Mouse (Mus musculus) MEL-GATA-1-ER (cell line): ENCODE data around the gene Lrtm1.

Source experiments
- DNase-seq: peaks from one replicate; pipeline ENCODE4 v3.0.0-alpha.2; 2012; ENCODE audit warnings: low read depth; ENCODE audit errors: extremely low read depth

Gene Lrtm1

GRCm38 (mm10) chr14:29031858-29032395 lies 13.9 kb downstream of the Lrtm1 start:
- no peak for DNase-seq

DNA sequence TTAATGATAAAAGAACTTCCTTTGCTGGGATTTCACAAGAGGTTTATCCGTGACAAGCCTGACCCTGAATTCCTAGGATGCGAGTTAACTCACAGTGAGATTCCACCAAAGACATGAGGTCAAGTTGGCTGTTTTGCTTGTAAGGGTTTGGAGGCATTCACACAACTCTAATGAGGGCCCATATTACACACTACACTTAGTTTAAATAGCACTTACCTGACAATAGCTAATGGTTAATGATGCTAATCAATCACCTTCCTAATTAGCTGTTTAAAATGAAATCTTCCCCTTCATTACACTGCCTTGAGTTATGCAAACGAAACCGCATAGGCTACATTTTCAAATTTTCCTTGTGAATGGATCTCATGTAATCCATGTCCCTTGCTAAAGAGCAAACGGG lies 20.2 kb downstream of the Lrtm1 start:
- no peak for DNase-seq

DNA sequence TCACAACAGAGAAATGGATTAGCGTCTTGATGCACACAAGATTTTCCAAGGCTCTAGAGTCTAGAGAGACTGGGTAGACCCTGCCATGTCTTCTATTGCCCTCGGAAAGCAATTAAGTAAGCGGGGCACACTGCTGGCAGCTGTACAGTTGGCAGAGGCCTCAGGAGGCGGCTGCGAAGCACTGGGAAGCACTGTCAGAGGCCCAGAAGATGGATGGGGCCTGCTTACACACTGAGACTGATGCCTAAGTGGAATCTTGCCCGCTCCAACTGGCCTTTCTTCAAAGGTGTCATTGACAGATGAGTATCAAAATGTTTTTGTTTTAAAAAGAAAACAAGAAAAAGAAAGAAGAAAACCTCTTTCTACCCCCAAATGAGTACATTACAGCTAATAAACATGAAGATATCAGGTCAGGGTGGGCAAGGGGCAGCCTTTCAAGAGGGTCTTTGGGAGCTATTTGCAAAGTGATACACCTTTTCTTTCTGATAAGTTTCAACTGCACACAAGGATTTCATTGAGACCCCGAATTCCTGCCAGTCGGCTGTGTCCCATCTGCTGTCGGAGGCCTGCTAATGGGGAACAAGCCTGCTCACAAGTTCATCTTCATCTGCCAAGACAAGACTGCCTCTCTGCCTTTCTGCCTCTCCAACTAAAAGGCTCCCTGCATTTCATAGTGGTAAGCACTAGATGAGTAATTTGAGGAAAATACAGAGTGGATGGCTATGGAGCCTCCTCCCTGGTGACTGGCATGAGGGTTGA lies 22.8 kb downstream of the Lrtm1 start:
- no peak for DNase-seq

DNA sequence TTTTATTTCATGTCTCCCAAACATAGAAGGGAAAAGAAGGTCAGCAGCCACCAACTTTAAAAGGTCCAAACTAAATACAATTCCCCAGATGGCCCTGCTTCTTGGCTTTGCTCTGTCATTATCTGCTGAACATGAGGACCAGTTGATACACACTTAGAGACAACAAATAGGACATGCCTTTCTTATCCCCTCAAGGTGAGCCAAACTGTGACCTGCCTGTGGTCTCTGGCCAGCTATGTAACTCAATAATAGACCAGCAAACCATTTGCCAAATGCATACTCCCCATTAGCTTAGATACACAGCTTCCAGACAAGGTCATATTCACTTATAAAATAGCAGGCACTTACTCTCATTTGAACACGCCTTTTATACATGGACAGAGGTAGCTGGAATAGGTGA lies 23.5 kb downstream of the Lrtm1 start:
- no peak for DNase-seq

DNA sequence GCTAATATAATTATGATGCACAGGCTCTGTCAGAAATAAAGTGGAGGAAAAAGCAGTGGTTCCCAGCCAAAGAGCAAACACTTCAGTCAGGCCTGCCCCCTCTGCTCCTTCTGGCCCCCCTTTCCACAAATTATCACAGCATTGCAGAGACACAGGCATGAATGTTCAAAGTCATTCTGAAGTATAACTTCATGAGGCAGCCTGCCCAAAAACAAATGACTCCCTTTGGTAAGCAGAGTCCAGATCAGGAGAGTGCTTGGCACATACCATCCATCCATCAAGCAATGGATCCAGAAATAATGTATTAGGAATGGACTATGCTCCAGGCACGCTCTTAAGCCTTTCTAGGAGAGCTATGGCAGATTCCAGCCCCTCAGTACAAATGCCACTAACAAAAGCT lies 24.3 kb downstream of the Lrtm1 start:
- no peak for DNase-seq

DNA sequence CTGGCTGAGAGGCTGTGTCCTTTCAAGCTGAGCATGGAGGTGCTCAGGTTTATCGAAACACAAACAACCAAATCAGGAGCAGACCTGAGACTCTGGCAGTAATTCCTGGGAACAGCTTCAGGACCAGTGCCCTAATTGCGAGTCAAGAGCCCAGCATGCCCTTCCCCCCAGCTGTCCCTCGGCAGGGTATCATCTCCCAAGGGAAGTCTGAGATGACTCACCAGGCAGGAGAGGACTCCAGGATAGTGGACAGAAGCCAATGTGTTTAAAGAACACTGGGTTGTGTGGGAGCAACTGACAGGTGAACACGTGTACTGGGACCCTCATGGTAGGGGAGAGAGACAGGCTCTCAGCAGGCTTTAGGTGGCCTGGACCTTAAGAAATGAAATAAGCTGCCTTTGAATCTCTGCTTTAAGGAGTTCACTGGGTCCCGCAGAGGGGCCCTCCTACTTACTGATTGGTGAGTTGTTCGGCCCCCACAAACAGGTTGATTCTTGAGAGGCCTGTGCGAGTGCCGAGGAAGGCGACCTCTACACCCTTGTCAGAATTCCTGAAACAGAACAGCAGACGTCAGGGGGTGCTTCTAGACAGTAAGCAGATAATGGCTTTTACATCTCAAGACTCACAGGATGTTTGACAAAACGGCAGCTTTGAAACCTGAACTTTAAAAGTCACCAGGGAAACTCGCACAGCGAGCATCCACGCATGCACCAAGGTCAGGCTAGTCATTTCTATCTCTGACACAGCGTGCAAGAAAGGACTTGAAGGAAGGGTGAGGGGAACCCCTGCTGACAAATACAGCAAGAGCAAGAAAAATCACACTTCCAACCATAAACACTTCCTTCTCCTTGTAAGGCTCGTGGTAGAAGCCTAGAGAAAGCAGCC lies 34.2 kb downstream of the Lrtm1 start:
- no peak for DNase-seq

DNA sequence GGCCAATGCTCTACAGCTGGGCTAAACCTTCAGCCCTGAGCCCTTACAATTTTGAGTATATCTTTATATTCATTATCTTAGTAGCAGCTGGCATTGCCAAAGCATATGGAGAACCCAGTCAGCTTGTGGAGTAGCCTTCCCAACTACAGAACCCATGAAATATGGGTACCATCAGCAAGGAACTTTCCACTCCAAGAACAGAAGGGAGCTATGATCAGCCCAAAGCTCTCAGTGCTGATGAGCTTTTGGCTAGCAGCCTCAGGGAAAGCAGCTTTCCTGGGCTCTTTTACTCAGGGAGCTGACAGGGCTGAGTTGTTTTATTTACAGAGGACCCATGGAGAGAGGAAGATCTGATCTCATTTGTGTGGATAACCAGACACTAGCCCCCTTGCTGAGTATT lies 42.7 kb downstream of the Lrtm1 start:
- DNase-seq = no peak

- DNase-seq = no peak
These were observed 43.5 kb downstream of the Lrtm1 start for GRCm38 (mm10) chr14:29061491-29061890.

DNA sequence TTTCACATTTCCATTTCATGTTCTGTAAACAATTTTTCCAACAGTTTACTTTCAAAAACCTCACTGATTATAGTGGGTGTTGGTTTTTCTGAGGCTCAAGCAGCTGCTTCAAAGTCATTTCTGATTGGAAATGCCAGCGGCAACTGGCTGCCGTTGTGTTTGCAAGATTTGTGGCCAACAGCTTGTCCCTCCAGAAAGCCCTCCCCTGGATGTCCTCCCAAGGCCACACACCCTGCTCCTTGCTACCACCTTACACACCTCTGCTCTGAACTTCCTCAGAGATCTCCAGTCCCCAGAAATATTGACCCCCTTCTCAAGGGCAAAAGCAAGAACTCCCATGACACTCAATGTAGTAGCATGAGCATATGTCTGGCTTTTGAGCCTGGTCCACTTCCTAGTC lies 44.7 kb downstream of the Lrtm1 start:
- no peak for DNase-seq

- no peak for DNase-seq
These were observed 55.7 kb downstream of the Lrtm1 start for GRCm38 (mm10) chr14:29073747-29074146.

GRCm38 (mm10) chr14:29077418-29077817 lies 59.4 kb downstream of the Lrtm1 start:
- DNase-seq = no peak

GRCm38 (mm10) chr14:29080228-29080627 lies 62.2 kb downstream of the Lrtm1 start:
- no peak for DNase-seq

DNA sequence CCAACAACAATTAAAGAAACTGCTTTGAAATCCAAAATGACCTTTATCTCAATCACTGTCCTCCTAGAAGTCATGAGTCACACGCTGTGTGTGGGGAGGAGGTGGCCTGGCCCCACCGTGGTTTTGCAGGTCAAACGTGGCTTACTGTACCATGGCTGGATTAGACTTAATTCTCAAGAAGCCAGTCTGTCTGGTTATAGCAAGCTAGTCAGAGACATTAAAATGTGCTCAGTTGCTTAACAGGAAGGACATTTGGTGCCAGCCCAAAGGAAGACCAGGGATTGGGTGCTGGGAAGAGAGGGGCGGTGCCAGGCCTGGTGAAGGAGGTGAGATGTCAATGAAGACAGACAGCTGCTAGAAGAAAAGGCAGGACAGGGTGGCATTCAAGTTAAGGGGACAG lies 62.6 kb downstream of the Lrtm1 start:
- DNase-seq = no peak

- DNase-seq = no peak
These were observed 64.2 kb downstream of the Lrtm1 start for GRCm38 (mm10) chr14:29082171-29082570.
